Mouse (Mus musculus) T-cell, adult 2 months (primary cell): Measurements from ENCODE around the gene Plch1.

Experiments
- DNase-seq: peaks from one replicate; pipeline ENCODE4 v3.0.0; 2022; ENCODE audit warnings: low spot score

Gene Plch1

DNA sequence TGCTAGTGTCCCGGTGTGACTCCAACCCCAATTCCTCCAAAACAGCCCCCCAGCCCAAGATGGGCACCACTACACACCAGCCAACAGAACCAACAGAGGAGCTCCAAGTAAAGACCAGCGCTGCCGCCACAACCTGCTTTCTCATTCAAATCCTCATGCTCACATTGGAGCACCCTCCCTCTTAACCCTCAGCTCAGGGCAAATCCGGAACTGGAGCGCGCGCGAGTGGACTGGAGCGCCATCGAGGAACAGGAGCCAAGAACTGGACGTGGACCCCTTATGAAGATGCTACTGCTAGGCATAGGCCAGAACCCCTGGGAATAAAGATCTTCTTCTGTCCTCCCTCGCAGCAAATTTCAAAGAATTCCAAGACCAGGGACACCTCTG, at the start of gene Plch1:
TSS of gene Plch1 (minus strand) at position 164 of the 387 bp plus-strand sequence.
- DNase-seq, result peak; percentile 20

DNA sequence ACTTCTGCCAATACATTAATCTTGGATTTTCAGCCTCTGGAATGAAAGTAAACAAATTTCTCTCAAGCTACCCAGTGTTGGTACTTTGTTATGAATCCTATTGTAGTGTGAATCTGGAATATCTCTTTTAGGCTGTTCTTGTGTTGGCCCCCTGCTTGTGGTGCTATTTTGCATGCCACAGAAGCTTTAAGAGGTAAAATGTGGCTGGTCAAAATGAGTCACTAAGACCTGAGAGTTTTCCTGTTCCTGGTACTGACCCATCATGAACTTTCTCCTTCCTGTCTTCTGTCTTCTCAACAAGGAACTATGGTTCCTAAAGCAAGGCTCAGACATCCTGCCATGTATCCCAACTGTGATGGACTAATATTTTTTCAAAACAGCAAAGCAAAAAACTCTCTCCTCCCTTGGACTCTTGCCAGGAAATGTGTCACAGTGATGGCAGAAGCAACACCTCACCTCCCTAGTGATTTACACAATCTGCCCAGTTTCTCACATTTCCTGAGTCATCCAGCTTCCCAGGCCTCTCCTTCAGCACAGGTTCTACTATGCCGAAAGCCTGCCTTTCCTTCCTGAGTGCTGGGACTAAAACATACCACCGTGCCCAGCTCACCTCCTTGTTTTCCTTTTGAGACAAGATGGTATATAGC, 42.1 kb upstream of the Plch1 start:
- no peak for DNase-seq

DNA sequence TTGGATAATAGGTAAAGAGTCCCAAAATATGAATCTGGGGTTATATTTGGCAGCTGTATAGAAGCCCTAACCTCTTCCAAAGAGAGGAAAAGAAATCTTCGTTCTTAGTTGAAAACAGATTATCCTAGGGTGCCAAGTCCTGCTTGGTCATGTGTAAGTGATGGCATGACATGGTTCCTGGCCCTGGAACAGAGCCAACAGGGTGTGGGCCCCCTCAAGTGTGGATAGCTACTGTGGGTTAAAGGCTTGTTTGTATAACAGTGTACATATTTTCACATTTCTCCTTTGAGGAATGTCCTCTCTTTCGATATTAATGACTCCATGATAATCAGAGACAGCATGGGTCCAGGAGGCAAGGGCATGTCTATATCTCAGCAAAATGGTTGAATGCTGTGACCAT, 39.7 kb upstream of the Plch1 start:
- DNase-seq, result no peak

DNA sequence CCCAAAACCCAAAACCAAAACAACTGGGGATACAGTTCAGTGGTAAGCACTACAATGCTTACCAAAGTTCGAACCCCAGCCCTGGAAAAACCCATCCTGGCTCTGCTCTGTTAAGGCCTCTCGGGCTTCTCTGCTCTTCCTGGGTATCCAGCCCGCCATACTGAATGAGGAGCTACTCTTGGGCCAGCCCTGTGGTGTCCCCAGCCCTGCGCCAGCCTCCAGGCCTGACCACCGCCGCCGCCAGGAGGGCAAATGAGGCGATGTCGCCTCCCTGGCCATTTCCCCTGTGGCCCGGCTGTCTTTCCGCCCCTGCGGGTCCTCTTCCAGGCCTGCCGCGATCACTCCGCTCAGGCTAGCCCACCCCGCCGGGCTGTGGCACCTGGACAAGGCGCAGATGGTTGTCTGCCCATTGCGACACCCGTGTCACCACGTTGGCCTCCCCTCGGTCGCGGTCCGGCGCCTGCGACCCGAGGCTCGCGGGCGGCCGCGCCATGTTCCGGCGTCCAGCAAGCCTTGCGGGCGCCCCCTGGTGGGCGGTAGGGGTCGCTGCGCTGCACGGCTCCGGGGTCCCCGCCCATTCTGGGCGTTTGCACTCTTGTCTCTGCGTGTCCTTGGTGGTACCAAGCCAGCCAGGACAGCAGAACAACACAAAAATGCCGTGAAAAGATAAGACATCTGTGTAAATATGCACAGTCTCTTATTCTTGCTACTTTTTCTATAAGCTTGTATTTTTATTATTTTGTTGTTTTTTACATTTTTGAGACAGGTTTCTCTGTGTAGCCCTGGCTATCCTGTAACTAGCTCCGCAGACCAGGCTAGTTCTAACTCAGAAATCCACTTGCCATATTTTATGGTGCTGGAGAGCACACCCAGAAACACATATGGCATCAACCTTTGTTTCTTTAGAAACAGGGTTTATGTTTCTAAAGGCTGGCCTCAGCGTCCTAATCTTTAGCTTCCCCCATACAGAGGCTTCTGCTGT, 29.9 kb upstream of the Plch1 start, which contains the start of gene E130311K13Rik:
TSS of gene E130311K13Rik (minus strand) at position 595 of the 982 bp plus-strand sequence.
- DNase-seq, result peak; percentile 80

DNA sequence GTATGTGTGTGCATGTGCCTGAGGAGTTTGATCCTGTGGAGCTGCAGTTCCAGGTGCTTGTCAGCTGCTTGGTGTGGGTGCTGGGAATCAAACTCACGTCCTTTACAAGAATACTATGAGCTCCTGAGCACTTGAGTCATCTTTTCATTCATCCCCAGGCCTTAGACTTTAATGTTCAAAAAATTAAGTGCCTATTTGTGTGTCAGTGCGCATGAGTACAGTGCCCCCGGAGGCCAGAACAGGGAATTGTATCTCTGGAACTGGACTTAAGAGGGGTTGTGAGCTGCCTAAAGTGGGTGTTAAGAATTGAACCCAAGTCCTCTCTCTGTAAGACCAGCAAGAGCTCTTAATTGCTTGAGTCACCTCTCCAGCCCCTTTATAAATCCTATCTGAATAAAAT, 20.4 kb upstream of the Plch1 start:
- peak; percentile 28 for DNase-seq

DNA sequence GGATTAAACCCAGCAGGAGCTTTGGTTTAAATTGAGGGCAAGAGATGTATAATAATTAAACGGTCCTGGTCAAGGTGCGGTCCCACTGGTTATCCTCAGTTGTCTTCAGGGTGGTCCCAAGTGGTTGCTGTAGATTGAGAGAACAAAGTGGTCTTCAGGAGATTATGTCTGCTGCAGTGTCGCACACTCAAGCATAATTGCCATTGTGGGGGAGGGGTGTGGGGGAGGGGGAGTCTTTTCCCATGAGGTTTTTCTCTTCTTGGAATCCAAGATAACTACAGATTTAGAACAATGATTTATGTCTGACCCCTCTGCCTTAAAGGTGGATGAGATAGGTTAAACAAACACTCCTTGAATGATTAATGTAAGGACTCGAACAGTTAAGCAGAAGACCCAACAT, 11.0 kb upstream of the Plch1 start:
- no peak for DNase-seq

DNA sequence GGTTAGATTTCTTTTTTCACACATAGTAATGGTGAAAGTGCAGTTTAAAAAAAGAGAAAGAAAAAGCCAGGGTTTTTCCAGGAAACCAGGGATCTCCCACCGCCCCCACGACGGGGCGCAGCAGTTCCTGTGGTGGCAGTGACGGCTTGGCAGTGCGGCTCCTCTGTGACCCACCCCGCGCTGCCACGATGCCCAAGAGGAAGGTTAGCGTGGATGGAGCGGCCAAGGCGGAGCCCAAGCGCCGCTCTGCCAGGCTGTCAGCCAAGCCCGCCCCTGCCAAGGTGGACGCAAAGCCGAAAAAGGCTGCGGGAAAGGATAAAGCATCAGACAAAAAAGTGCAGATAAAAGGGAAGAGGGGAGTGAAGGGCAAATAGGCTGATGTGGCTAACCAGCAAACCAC, 6.0 kb upstream of the Plch1 start:
- no peak for DNase-seq

DNA sequence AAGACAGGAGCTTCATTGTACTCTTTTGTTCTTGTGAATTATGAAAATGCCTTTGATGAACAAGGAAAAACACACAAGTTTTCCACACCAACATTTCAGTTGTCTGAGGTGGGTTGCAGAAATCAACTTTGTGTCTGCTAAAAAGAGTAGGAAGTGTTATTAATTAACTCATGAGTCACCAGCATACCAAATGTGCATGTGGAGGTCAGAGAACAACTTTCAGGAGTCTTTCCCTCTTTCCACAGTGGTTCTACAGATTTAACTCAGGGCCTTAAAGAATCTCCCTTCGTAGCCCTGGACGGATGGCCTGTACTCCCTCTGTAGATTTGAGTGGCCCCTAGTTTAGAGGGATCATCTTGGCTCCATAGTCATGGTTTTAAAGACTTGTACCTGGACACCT, 4.9 kb upstream of the Plch1 start:
- DNase-seq, result no peak

DNA sequence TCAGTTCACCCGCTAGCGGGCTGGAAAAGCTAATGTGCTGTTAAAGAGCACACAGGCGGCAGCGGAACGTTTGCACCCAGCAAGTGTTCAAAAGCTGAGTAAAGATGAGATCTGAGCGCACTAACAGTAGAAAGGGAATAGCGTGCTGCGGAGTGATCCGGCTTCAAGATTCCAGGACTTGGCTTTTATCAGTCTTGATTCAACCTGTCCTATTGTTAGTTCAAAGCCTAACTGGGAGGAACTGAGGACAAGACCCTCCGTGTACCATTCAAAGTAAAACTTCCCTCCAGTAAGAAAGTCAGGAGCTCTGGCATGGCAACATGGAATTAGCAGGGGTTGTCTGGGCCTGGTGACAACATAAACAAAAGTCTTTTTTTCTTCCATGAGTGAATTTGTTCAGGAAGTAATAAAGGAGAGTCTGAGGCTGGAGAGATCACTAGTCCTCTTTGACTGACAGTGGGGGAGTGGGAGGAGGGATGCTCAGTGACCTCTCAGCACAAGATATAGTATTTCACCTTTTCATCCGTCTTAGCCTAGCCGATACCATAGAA, 824 bp upstream of the Plch1 start:
- DNase-seq, result no peak

DNA sequence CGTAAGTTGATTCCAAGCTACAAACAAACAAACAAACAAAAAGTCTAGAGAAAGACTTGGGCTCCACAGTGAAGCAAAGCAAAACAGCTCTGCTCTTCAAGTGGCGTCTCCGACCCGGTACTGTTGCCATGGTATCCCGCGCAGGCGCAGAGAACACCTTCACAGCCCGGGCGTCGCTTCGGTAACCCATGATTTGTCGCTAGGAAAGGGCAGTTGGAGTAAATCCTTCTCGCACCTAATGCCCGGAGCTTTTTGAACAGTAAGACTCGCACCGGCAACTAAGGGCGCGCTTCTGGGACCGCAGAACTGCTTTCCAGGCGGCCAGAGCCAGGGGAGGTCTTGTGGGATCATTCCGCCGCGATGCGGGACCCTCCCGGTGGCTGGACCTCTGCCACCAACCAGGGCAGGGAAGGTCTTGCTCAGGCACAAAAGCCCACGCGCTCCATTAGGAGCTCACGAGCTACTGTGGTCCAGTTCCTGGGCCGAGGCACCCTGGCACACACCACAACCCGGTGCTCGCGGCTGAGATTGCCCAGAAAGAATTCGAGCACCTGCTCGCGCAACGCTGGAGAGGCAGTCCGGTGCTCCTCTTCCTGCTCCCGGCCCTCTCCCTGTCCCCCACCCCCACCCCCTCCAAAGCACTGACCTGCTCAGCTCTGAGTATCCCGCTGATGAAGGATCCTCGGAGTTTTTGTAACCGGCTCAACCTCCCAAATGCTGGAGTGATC, 527 bp downstream of the Plch1 start:
- DNase-seq, result peak; percentile 51

DNA sequence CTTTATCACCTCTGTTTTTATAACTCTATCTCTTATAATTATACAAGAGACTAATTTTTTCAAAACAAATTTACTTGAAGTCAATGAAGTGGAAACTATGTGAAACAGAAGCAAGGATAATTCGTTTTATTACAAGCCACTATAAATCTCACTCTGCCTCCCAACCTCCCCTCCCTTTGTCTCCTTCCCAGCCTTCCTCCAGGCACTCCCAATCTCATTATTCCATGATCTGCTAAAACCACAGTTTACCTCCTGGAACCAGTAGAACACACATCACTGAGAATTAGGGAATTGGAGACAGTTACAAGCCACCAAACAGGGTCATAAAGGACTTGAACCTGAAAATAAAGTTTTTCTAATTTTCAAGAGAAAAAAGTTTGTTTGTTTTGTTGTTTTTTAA, 2.1 kb downstream of the Plch1 start:
- DNase-seq, result no peak

DNA sequence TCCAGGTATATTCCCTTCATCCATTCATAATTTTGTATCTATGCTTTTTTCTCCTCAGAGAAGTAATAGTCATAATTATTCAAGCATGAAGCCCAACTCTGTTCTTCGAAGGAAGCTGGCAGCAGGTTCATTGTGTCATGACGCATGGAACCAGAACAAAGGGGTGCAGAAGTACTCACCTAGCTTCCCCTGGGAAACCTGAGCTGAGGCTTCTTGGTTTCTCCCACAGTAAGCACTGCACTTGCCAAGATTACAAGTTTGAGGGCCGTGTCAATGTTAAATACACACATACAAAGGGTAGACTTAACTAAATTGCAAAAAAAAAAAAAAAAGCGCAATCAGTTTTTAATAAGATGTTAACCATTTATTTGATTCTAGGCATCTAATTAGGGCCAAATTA, 3.0 kb downstream of the Plch1 start:
- no peak for DNase-seq

DNA sequence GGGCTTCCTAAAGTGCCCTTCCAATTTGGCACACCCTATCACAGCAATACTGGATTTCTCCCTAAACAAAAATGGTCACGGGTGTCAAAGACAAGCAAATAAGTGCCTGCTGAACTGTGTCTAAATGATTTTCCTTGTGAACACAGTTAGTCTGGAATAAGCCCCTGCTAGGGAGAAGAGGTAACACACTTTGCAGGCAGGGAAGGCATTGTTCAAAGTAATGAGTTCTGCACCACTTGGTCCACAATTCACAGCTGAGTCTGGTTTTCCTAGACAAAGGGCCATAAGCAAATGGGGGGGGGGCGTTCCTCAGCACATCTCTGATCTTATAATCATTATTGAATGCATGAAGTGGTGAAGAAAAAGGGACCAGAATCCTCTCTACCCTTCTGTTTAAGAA, 3.5 kb downstream of the Plch1 start:
- no peak for DNase-seq

DNA sequence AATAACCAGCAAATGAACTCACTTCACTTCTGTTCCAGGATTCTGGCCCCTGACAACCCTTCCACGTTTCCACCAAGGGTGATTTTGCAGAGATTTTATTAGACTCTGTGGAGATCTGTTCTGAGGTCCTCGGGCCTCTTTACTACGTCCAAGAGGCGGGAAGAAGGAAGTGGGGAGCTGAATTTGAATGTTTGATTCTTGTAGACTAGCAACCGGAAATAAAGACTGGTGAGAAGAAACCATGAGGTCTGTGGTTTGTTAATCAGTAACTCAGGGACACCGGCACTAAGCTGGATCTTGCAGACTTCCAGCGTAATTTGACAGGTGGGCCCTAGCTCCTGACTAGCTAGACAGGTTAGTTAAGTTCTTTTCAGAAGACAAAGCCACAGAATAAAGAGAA, 5.6 kb downstream of the Plch1 start:
- peak; percentile 2 for DNase-seq

DNA sequence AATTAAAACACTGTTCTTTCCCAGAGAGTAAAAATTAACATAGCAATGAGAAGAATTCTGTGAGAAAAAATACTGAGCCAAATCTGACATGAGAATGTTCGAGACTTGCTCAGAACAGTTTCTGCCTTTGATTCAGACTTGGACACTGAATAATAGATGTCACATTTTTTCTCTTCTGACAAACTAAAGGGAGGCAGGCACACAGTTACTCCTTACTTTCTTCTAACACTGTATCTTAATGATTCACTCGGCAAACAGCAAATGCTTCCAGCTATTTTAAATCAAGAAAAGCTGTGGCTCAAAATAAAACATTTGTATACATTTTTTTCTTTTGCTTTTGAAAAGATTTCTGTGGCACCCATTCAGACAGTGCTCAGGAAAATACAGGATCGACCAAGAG, 7.1 kb downstream of the Plch1 start:
- DNase-seq, result no peak

DNA sequence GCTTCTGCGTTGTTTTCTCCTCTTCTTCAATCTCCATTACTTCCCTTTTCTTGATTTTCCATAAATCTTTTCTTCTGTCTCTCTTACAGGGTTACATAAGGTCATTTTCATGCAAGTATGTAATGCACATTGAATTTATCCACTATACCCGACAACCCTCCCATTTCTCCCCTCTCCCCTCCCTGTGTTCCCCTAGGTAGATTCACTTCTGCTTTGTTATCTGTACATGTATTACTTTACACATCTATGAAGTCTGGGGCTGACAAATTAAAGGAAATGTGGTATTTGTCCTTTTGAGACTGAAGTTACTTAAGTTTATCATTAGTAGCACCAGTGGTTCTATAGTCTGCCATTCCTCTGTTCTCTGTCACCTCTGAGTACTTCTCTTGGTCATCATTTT, 18.2 kb downstream of the Plch1 start:
- no peak for DNase-seq

DNA sequence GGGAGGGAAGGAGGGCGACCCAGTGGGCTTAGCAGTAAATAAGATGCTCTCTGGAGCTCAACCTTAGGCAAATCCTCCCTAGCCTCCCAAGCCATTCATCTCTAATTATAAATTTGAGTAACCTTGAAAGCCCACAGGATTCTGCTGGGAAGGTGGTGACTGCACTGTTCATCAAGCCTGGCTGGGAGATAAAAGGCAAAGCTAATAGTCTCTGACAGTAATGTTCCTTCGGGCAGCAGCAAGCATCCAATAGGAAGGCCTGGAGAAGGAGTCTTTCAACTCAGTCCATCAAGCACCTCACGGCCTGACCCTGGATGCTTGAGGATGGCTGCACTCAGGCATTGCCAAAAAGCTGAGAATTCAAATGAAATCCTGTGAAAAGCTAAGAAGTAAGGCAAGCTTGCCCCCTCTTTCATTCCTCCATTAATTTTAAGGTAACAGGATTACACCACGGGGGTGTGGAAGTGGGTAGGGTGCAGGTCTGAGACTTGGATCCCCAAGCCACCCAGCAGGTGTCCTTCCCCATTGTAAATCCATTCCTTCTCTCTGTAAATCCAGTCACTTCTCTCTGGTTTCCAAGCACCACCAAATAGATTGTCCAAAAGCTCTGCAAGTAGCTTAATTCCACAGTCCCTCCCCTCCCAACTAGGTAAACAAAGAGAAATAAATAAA, 20.1 kb downstream of the Plch1 start:
- no peak for DNase-seq

DNA sequence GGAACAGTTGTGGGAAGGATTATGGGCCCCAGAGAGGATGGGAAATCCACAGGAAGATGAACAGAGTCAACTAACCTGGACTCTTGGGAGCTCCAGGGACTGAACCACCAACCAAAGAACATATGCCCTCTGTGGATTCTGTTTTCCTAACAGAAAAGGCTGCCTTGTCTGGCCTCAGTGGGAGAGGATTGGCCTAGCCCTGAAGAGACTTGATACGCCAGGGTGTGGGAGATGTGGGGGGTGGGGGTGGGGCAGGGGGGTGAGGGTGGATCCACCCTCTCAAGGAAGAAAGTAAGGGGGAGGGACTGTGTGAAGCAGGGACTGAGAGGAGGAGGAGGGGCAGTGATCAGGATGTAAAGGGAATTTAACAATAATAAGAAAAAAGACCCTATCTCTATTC, 26.5 kb downstream of the Plch1 start:
- no peak for DNase-seq

DNA sequence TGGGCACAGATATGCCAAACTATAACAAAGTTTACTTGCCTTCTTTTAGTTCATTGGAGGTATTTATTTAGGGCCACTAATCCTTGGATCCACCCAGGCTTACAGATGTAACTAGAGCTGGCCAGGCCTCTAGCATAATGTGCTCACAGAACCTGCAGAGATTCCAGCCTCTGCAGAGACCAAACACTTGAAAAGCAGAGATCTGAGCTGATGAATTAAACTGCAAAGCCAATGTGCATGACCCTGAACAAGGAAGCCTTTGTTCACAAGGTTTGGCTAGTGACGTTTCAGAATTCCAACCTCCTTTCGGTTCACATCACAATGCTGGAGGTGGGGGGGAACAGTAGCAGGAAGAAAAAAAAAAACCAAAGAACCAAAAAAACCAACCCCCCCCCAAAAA, 28.0 kb downstream of the Plch1 start:
- no peak for DNase-seq

DNA sequence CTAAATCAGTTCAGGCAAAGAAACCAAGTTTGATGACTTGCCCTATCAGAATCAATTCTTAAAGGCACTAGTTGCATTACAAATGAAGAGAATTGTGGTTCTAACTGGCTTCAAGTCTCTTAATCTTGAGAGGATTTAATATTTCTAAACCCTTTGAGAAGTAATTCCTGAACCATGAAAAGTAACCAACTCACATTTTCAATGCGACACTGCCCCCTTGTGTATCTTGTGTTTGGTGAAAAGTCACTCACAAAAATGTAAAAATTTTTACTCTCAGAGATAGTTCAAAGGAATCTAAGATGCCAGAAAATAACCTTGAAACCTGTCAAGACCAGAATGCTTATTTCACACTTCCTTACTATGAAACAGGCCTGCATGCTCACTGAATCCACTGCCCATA, 31.0 kb downstream of the Plch1 start:
- DNase-seq, result no peak

DNA sequence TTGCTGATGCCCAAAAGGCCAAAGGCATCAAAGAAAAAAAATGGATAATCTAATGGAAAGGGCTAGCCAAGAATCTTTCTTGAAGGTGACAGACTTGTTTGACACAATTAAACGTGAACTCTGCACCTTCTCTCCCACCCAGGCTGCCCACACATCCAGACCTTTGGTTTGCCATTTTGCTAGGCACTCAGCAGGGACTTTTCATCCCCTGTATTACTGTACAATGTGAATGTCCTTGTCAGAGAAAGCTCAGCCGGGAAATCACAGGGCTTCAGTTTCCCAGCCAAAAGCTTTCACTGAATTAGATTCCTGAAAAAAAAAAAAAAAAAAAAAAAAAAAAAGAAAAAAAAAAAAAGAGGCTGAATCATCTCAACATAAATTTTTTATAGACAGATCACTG, 34.2 kb downstream of the Plch1 start:
- DNase-seq, result no peak

DNA sequence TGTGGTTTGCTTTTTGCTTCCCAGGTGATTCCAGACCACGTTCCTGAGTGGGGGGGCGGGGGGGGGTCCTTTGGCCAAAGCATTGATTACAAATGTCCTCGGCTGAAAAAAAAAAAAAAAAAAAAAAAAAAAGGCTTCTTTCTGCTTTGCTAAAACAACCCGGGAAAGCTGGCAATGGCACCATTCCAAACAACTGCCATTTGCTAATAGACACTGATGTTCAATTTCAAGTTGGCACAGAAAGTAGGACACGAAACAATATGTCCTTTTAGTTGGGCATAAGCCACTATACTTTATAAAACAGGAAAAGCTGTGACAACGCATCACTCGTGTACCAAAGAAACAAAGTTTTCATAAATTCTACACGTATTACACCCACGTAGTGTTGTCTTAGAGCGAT, 36.6 kb downstream of the Plch1 start:
- DNase-seq, result no peak
